Mouse (Mus musculus): ENCODE measurements around the gene Abcc12. TPM values are rescaled to one million over a fixed set of nuclear protein-coding genes. Genes with fewer than 3 reads are reported as not detected.

Abcc12 gene
- polyA plus RNA-seq (2012; ENCODE audit: insufficient read depth, low replicate concordance): not detected in 2 replicates

GRCm38 (mm10) chr8:86580458-86580857, at the start of gene Abcc12:
Gene Abcc12, minus strand, starts transcription at chr8:86580686.
- TF ChIP-seq GATA1 (IDR thresholded peaks at IDR 0.05; ENCODE audit: borderline replicate concordance, low read length) (no peak), FLI1 (IDR thresholded peaks at IDR 0.05; ENCODE audit: low read length) (no peak)
- H3K4me3 ChIP-seq (replicated peaks): peak within 1 kb of the TSS; percentile 48
- H3K36me3 ChIP-seq (replicated peaks; ENCODE audit: low read length): no peaks in the 10 kb centered on the region
- H3K4me1 ChIP-seq: peaks cover 37% of the 10 kb centered on the region
- peaks cover 8% of the 10 kb centered on the region for H3K27me3 ChIP-seq (replicated peaks)
- peaks cover 7% of the 10 kb centered on the region for H3K9me3 ChIP-seq

- no peaks in the 10 kb centered on the region for H3K27me3 ChIP-seq (replicated peaks)
- H3K4me3 ChIP-seq (replicated peaks): peak overlapping the region; percentile 2
- peaks cover 71% of the 10 kb centered on the region for H3K4me1 ChIP-seq
- peaks cover 68% of the 10 kb centered on the region for H3K36me3 ChIP-seq (replicated peaks; ENCODE audit: low read length)
- TF ChIP-seq FLI1 (IDR thresholded peaks at IDR 0.05; ENCODE audit: low read length): no peak
- TF ChIP-seq GATA1 (IDR thresholded peaks at IDR 0.05; ENCODE audit: borderline replicate concordance, low read length): no peak
- no peaks in the 10 kb centered on the region for H3K9me3 ChIP-seq
Observed at GRCm38 (mm10) chr8:86630212-86630611, 49.7 kb upstream of the Abcc12 start.

GRCm38 (mm10) chr8:86624915-86625314, 44.4 kb upstream of the Abcc12 start:
- peaks cover 18% of the 10 kb centered on the region for H3K36me3 ChIP-seq (replicated peaks; ENCODE audit: low read length)
- TF ChIP-seq GATA1 (IDR thresholded peaks at IDR 0.05; ENCODE audit: borderline replicate concordance, low read length) (no peak), FLI1 (IDR thresholded peaks at IDR 0.05; ENCODE audit: low read length) (no peak)

GRCm38 (mm10) chr8:86623911-86624731, 43.6 kb upstream of the Abcc12 start, which contains the start of gene Lonp2:
Gene Lonp2, plus strand, starts transcription at chr8:86624043.
- Histone ChIP-seq H3K36me3 (replicated peaks; ENCODE audit: low read length) (peaks cover 18% of the 10 kb centered on the region), H3K4me3 (replicated peaks) (peak within 1 kb of the TSS; percentile 100), H3K27me3 (replicated peaks) (no peaks in the 10 kb centered on the region), H3K9me3 (0 out of 2 replicates have a peak, but pooled peaks cover 3% of the 10 kb centered on the region), H3K4me1 (peaks cover 57% of the 10 kb centered on the region)
- TF ChIP-seq FLI1 (IDR thresholded peaks at IDR 0.05; ENCODE audit: low read length): peak; percentile 53; the same call in 1 of the 2 replicates
- peak; percentile 73; the same call in 1 of the 3 replicates for TF ChIP-seq GATA1 (IDR thresholded peaks at IDR 0.05; ENCODE audit: borderline replicate concordance, low read length)

More at GRCm38 (mm10) chr8:86624915-86625314, 44.4 kb upstream of the Abcc12 start:
- Histone ChIP-seq H3K4me1 (peaks cover 57% of the 10 kb centered on the region), H3K4me3 (replicated peaks) (peak overlapping the region; percentile 100), H3K27me3 (replicated peaks) (no peaks in the 10 kb centered on the region), H3K9me3 (0 out of 2 replicates have a peak, but pooled peaks cover 3% of the 10 kb centered on the region)

- H3K4me1 ChIP-seq: peaks cover 55% of the 10 kb centered on the region
- 0 out of 2 replicates have a peak, but pooled peaks cover 3% of the 10 kb centered on the region for H3K9me3 ChIP-seq
- H3K27me3 ChIP-seq (replicated peaks): no peaks in the 10 kb centered on the region
- peaks cover 16% of the 10 kb centered on the region for H3K36me3 ChIP-seq (replicated peaks; ENCODE audit: low read length)
- peak overlapping the region; percentile 100 for H3K4me3 ChIP-seq (replicated peaks)
- no peak for TF ChIP-seq FLI1 (IDR thresholded peaks at IDR 0.05; ENCODE audit: low read length)
- TF ChIP-seq GATA1 (IDR thresholded peaks at IDR 0.05; ENCODE audit: borderline replicate concordance, low read length): no peak
Observed at GRCm38 (mm10) chr8:86623551-86623910, 43.0 kb upstream of the Abcc12 start.

GRCm38 (mm10) chr8:86617759-86618387, 37.4 kb upstream of the Abcc12 start:
- peaks cover 3% of the 10 kb centered on the region for H3K36me3 ChIP-seq (replicated peaks; ENCODE audit: low read length)
- H3K9me3 ChIP-seq: peaks cover 6% of the 10 kb centered on the region
- H3K4me3 ChIP-seq (replicated peaks): peak overlapping the region; percentile 11
- peaks cover 36% of the 10 kb centered on the region for H3K4me1 ChIP-seq
- TF ChIP-seq FLI1 (IDR thresholded peaks at IDR 0.05; ENCODE audit: low read length) (no peak), GATA1 (IDR thresholded peaks at IDR 0.05; ENCODE audit: borderline replicate concordance, low read length) (no peak)
- no peaks in the 10 kb centered on the region for H3K27me3 ChIP-seq (replicated peaks)

GRCm38 (mm10) chr8:86615095-86615769, 34.7 kb upstream of the Abcc12 start:
- TF ChIP-seq FLI1 (IDR thresholded peaks at IDR 0.05; ENCODE audit: low read length): no peak
- TF ChIP-seq GATA1 (IDR thresholded peaks at IDR 0.05; ENCODE audit: borderline replicate concordance, low read length): no peak

GRCm38 (mm10) chr8:86613798-86614197, 33.3 kb upstream of the Abcc12 start:
- Histone ChIP-seq H3K9me3 (peaks cover 27% of the 10 kb centered on the region), H3K36me3 (replicated peaks; ENCODE audit: low read length) (no peaks in the 10 kb centered on the region), H3K27me3 (replicated peaks) (no peaks in the 10 kb centered on the region), H3K4me3 (replicated peaks) (no peak overlapping the region), H3K4me1 (peaks cover 23% of the 10 kb centered on the region)
- TF ChIP-seq FLI1 (IDR thresholded peaks at IDR 0.05; ENCODE audit: low read length) (no peak), GATA1 (IDR thresholded peaks at IDR 0.05; ENCODE audit: borderline replicate concordance, low read length) (no peak)

More at GRCm38 (mm10) chr8:86615095-86615769, 34.7 kb upstream of the Abcc12 start:
- H3K4me1 ChIP-seq: peaks cover 36% of the 10 kb centered on the region
- no peaks in the 10 kb centered on the region for H3K27me3 ChIP-seq (replicated peaks)
- no peaks in the 10 kb centered on the region for H3K36me3 ChIP-seq (replicated peaks; ENCODE audit: low read length)
- peaks cover 20% of the 10 kb centered on the region for H3K9me3 ChIP-seq
- no peak overlapping the region for H3K4me3 ChIP-seq (replicated peaks)

- Histone ChIP-seq H3K4me3 (replicated peaks) (no peak overlapping the region), H3K36me3 (replicated peaks; ENCODE audit: low read length) (no peaks in the 10 kb centered on the region), H3K4me1 (peaks cover 9% of the 10 kb centered on the region; the same call in 1 of the 2 replicates), H3K9me3 (peaks cover 14% of the 10 kb centered on the region), H3K27me3 (replicated peaks) (peaks cover 21% of the 10 kb centered on the region)
- TF ChIP-seq GATA1 (IDR thresholded peaks at IDR 0.05; ENCODE audit: borderline replicate concordance, low read length): no peak
- no peak for TF ChIP-seq FLI1 (IDR thresholded peaks at IDR 0.05; ENCODE audit: low read length)
Observed at GRCm38 (mm10) chr8:86604676-86605075, 24.2 kb upstream of the Abcc12 start.

Measured in megakaryocyte, embryonic 14.5 days (primary cell).